Mouse (Mus musculus): ENCODE measurements around the gene Sun1. TPM values are rescaled to one million over a fixed set of nuclear protein-coding genes. Genes with fewer than 3 reads are reported as not detected.

The Sun1 gene
- polyA plus RNA-seq, 1 experiment from 2014 or later, result 48.9 TPM

DNA sequence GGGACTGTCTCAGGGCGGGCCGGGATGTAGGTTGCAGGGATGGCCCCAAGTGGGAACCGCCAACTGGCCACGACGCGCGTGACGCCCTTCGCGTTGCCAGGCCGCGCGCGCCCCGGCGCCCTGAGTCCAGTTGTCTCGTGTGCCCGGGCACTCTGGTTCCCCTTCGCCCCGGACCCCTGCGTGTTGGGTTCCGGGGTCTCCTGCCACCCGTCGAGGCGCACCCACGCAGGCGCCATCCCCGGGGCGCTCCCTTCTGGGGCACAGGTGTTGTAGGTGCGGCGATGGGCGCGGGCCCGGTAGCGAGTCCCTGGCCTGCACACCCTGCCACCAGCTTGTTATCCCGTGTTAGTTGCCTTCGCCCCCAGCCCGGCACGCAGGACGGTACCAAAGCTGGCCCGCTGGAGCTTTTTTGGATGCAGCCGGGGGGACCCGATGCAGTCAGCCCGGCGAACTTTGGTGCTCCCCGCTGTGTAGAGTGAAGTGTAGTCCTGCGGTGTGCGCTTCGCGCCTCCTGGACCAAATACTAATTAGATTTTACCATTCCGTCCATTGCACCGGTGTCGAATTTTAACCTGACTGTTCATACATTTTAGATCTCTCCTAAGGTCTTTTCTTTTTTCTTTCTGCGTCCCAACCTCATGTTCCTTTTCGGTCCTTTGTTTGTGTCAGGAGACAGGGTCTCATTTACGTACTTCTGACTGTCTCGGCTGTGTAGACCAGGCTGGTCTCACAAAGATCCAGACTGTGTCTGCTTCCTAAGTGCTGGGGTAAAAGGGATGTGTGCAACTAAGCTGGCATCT, 533 bp downstream of the Sun1 start:
- Histone ChIP-seq H3K27ac (ENCODE audit: low read depth, low read length) (peak overlapping the region; percentile 49; the same call in 1 of the 2 replicates), H3K9ac (ENCODE audit: low read length) (peak overlapping the region; percentile 85), H3K4me1 (ENCODE audit: control insufficient read depth, insufficient read depth, low read length) (peaks cover 9% of the 10 kb centered on the region), H3K9me3 (ENCODE audit: control insufficient read depth, low read length) (no peaks in the 10 kb centered on the region), H3K4me3 (ENCODE audit: low read depth, low read length) (peak overlapping the region; percentile 81), H3K4me2 (ENCODE audit: low read depth) (peak overlapping the region; percentile 90), H3K27me3 (ENCODE audit: control insufficient read depth, insufficient read depth, low read length) (no peaks in the 10 kb centered on the region), H3K36me3 (ENCODE audit: control insufficient read depth, insufficient read depth, low read length) (no peaks in the 10 kb centered on the region)
- WGBS, result 2% methylated on average over 56 of the region's 57 CpGs
- ATAC-seq (ENCODE audit: insufficient read depth, low FRiP score, low TSS enrichment) (peak; percentile 28), DNase-seq (ENCODE audit: low spot score) (no peak)

GRCm38 (mm10) chr5:139202127-139202526, 1.7 kb downstream of the Sun1 start:
- H3K9ac ChIP-seq (ENCODE audit: low read length), result no peak overlapping the region

GRCm38 (mm10) chr5:139203312-139203711, 2.9 kb downstream of the Sun1 start:
- Histone ChIP-seq H3K4me2 (ENCODE audit: low read depth) (no peak overlapping the region), H3K27ac (ENCODE audit: low read depth, low read length) (no peak overlapping the region), H3K9me3 (ENCODE audit: control insufficient read depth, low read length) (no peaks in the 10 kb centered on the region), H3K36me3 (ENCODE audit: control insufficient read depth, insufficient read depth, low read length) (no peaks in the 10 kb centered on the region), H3K4me1 (ENCODE audit: control insufficient read depth, insufficient read depth, low read length) (peaks cover 9% of the 10 kb centered on the region), H3K27me3 (ENCODE audit: control insufficient read depth, insufficient read depth, low read length) (no peaks in the 10 kb centered on the region), H3K4me3 (ENCODE audit: low read depth, low read length) (no peak overlapping the region), H3K9ac (ENCODE audit: low read length) (no peak overlapping the region)
- no peak for ATAC-seq (ENCODE audit: insufficient read depth, low FRiP score, low TSS enrichment)
- DNase-seq (ENCODE audit: low spot score), result no peak
- 88% methylated on average over 5 of the region's 5 CpGs for WGBS

More at GRCm38 (mm10) chr5:139202127-139202526, 1.7 kb downstream of the Sun1 start:
- Histone ChIP-seq H3K9me3 (ENCODE audit: control insufficient read depth, low read length) (no peaks in the 10 kb centered on the region), H3K27me3 (ENCODE audit: control insufficient read depth, insufficient read depth, low read length) (no peaks in the 10 kb centered on the region), H3K4me2 (ENCODE audit: low read depth) (peak overlapping the region; percentile 90; the same call in 1 of the 2 replicates), H3K4me3 (ENCODE audit: low read depth, low read length) (peak overlapping the region; percentile 18), H3K27ac (ENCODE audit: low read depth, low read length) (no peak overlapping the region), H3K4me1 (ENCODE audit: control insufficient read depth, insufficient read depth, low read length) (peaks cover 9% of the 10 kb centered on the region), H3K36me3 (ENCODE audit: control insufficient read depth, insufficient read depth, low read length) (no peaks in the 10 kb centered on the region)
- WGBS, result 79% methylated on average over 11 of the region's 11 CpGs
- DNase-seq (ENCODE audit: low spot score), result no peak
- no peak for ATAC-seq (ENCODE audit: insufficient read depth, low FRiP score, low TSS enrichment)

DNA sequence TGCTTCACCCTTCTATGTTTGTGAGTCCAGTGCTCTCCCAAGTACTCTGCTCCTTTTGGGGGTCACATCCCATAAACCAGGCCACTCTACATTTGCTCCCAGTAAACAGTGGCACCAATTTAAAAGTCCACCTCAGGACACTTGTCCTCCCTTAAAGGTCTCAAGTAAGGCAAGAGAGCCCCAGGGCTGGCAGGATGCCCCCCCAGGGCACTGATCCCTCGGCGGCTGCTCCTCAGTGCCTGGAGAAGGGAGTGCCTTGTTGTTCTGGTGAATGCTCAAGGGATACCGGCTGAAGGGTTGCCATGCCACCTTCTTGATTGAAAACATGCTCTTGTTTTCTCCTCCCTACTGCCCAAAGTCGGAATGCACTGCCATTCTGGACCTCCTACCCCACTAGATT, 5.6 kb downstream of the Sun1 start:
- WGBS, result 72% methylated on average over 4 of the region's 4 CpGs
- no peak overlapping the region for H3K9ac ChIP-seq (ENCODE audit: low read length)
- H3K4me3 ChIP-seq (ENCODE audit: low read depth, low read length), result no peak overlapping the region
- ATAC-seq (ENCODE audit: insufficient read depth, low FRiP score, low TSS enrichment) (no peak), DNase-seq (ENCODE audit: low spot score) (no peak)
- H3K4me2 ChIP-seq (ENCODE audit: low read depth), result no peak overlapping the region
- no peaks in the 10 kb centered on the region for H3K9me3 ChIP-seq (ENCODE audit: control insufficient read depth, low read length)
- H3K27ac ChIP-seq (ENCODE audit: low read depth, low read length), result no peak overlapping the region
- H3K4me1 ChIP-seq (ENCODE audit: control insufficient read depth, insufficient read depth, low read length), result peaks cover 9% of the 10 kb centered on the region
- H3K27me3 ChIP-seq (ENCODE audit: control insufficient read depth, insufficient read depth, low read length), result no peaks in the 10 kb centered on the region
- H3K36me3 ChIP-seq (ENCODE audit: control insufficient read depth, insufficient read depth, low read length), result no peaks in the 10 kb centered on the region

DNA sequence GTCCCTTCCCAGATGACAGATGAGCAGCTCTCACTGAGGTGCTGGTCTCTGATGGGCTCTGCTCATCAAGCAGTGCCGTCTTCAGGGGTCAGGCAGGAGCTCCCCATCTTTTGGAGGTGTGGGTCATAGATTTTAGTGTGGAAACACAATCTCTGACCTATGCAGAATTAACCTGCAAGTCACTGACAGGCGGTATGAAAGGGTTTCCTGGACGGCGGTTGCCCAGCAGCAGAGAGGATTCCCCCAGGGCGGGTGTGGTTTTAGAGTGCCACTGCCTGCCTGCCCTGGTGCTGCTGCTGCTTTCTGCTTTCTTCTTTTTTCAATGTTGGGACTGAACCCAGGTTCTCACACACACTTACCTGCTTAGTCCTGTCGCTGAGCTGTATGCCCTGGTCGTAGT, 6.1 kb downstream of the Sun1 start:
- no peaks in the 10 kb centered on the region for H3K36me3 ChIP-seq (ENCODE audit: control insufficient read depth, insufficient read depth, low read length)
- WGBS, result 78% methylated on average over 7 of the region's 7 CpGs
- no peaks in the 10 kb centered on the region for H3K9me3 ChIP-seq (ENCODE audit: control insufficient read depth, low read length)
- H3K4me2 ChIP-seq (ENCODE audit: low read depth), result no peak overlapping the region
- ATAC-seq (ENCODE audit: insufficient read depth, low FRiP score, low TSS enrichment), result no peak
- H3K27ac ChIP-seq (ENCODE audit: low read depth, low read length), result no peak overlapping the region
- no peak for DNase-seq (ENCODE audit: low spot score)
- H3K27me3 ChIP-seq (ENCODE audit: control insufficient read depth, insufficient read depth, low read length), result no peaks in the 10 kb centered on the region
- no peak overlapping the region for H3K9ac ChIP-seq (ENCODE audit: low read length)
- no peak overlapping the region for H3K4me3 ChIP-seq (ENCODE audit: low read depth, low read length)
- H3K4me1 ChIP-seq (ENCODE audit: control insufficient read depth, insufficient read depth, low read length), result peaks cover 5% of the 10 kb centered on the region

- Histone ChIP-seq H3K27ac (ENCODE audit: low read depth, low read length) (no peak overlapping the region), H3K9me3 (ENCODE audit: control insufficient read depth, low read length) (no peaks in the 10 kb centered on the region), H3K36me3 (ENCODE audit: control insufficient read depth, insufficient read depth, low read length) (no peaks in the 10 kb centered on the region), H3K27me3 (ENCODE audit: control insufficient read depth, insufficient read depth, low read length) (no peaks in the 10 kb centered on the region), H3K4me3 (ENCODE audit: low read depth, low read length) (no peak overlapping the region), H3K4me2 (ENCODE audit: low read depth) (no peak overlapping the region), H3K4me1 (ENCODE audit: control insufficient read depth, insufficient read depth, low read length) (no peaks in the 10 kb centered on the region), H3K9ac (ENCODE audit: low read length) (no peak overlapping the region)
- DNase-seq (ENCODE audit: low spot score), result no peak
- no peak for ATAC-seq (ENCODE audit: insufficient read depth, low FRiP score, low TSS enrichment)
Observed at GRCm38 (mm10) chr5:139208183-139208582, 7.7 kb downstream of the Sun1 start.

DNA sequence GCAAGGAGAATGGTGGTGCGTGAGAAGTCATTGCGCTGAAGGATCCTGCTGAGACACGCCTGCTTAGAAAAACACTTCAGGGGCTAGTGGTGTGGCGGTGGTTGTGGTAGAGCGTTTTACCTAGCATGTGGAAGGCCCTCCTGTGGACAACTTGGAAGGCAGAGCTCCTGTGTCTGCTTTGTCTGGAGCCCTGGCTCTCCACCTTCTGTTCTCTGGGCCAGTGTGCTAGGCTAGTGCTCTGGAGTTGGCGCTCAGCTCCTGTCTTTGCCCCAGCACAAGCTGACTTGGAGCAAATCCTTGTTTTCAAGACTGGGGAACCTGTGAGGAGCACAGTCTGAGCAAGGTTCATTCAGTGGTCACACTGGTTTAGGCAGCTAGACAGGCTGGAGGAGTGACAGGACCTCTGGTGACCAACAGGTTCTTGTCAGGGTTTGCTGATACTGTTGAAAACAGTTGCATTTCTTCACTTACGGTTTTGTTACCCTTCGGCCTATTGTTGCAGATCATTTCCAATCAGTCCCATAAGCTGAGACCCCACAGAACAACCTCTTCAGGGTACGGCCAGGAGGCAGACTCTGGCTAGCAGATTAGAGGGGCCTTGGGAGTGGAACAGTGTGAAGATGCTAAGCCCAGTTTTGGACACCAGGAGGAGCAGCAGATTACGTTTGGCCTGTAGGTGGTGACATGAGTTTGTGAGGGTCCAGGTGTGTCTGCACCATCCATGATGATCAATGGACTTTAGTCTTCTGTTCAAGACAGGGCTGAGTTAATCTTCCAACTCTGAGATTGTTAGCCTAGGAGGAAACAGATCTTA, 8.6 kb downstream of the Sun1 start:
- 88% methylated on average over 10 of the region's 10 CpGs for WGBS
- no peak for DNase-seq (ENCODE audit: low spot score)
- Histone ChIP-seq H3K4me2 (ENCODE audit: low read depth) (no peak overlapping the region), H3K27ac (ENCODE audit: low read depth, low read length) (no peak overlapping the region), H3K27me3 (ENCODE audit: control insufficient read depth, insufficient read depth, low read length) (no peaks in the 10 kb centered on the region), H3K4me3 (ENCODE audit: low read depth, low read length) (no peak overlapping the region), H3K36me3 (ENCODE audit: control insufficient read depth, insufficient read depth, low read length) (no peaks in the 10 kb centered on the region), H3K4me1 (ENCODE audit: control insufficient read depth, insufficient read depth, low read length) (no peaks in the 10 kb centered on the region), H3K9ac (ENCODE audit: low read length) (no peak overlapping the region), H3K9me3 (ENCODE audit: control insufficient read depth, low read length) (no peaks in the 10 kb centered on the region)
- no peak for ATAC-seq (ENCODE audit: insufficient read depth, low FRiP score, low TSS enrichment)

- DNase-seq (ENCODE audit: low spot score) (no peak), ATAC-seq (ENCODE audit: insufficient read depth, low FRiP score, low TSS enrichment) (no peak)
- H3K27ac ChIP-seq (ENCODE audit: low read depth, low read length), result no peak overlapping the region
- H3K27me3 ChIP-seq (ENCODE audit: control insufficient read depth, insufficient read depth, low read length), result no peaks in the 10 kb centered on the region
- H3K9me3 ChIP-seq (ENCODE audit: control insufficient read depth, low read length), result no peaks in the 10 kb centered on the region
- H3K4me3 ChIP-seq (ENCODE audit: low read depth, low read length), result no peak overlapping the region
- H3K4me1 ChIP-seq (ENCODE audit: control insufficient read depth, insufficient read depth, low read length), result no peaks in the 10 kb centered on the region
- H3K4me2 ChIP-seq (ENCODE audit: low read depth), result no peak overlapping the region
- 95% methylated on average over 7 of the region's 7 CpGs for WGBS
- no peaks in the 10 kb centered on the region for H3K36me3 ChIP-seq (ENCODE audit: control insufficient read depth, insufficient read depth, low read length)
- H3K9ac ChIP-seq (ENCODE audit: low read length), result no peak overlapping the region
Observed at GRCm38 (mm10) chr5:139209685-139210026, 9.2 kb downstream of the Sun1 start.

Data from neural tube, embryonic 11.5 days (tissue).